Mouse (Mus musculus) urinary bladder, postnatal 10 days (tissue): ENCODE measurements around the gene Smurf2.

Experiments used
- DNase-seq: peaks from one replicate; pipeline ENCODE4 v3.0.0; 2022; ENCODE audit warnings: low spot score

The Smurf2 gene

GRCm38 (mm10) chr11:106777395-106777794, 143.1 kb downstream of the Smurf2 start:
- no peak for DNase-seq

GRCm38 (mm10) chr11:106776960-106777359, 143.6 kb downstream of the Smurf2 start:
- no peak for DNase-seq

DNA sequence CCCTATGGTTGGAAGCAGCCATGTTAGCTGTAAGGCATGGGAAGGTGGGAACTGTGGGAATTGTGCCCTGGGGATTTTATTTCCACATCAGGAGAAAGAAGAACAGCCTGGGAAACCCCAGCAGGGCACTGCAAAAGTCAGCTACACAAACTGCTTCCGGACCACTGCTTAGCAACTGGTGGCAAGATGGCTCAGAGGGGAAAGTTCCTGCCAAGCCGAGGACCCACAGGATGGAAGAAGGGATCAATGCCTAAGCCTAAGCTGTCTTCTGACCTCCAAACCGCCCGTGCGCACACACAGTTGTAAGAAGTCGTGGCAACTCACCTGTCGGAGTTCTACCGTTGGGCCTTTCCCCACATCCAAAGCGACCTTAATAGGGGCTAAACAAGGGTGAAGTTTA, 147.5 kb downstream of the Smurf2 start:
- no peak for DNase-seq

DNA sequence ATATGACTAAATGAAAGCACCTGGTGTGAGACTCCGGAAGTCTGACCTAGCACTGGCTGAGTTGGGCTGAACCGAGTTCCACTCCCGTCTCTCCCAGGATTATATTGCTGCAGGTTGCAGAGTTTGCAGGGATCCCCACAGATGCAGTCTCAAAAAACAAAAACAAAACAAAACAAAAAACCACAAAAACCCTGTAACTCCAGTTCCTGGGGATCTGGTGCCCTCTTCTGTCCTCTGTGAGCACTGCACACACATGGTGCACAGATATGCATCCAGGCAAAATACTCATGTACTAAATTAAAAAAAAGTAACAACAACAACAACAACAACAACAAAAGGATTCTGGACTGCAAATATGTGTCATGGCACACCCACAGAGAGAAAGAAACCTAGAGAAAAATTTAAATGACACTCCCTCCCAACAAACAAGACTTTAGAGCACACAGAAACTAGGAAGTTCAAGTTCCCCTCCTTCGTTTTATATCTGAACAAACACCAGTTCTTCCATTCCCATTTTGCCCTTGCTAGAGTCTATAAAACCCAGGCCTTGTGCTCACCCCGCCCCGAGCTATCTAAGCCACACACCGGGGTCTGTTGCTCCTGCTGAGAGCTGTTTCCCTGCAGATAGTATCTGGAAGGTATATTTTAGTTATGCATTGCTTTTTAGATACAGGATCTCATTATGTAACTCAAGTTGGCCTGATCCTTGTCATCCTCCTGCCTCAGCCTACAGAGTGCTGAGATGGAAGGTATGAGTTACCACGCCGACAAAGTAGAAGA, 150.1 kb downstream of the Smurf2 start:
- no peak for DNase-seq
